Mouse (Mus musculus) layer of hippocampus, postnatal 14 days (tissue): ENCODE results near the gene Gm20481. TPM values are rescaled to one million over a fixed set of nuclear protein-coding genes. Genes with fewer than 3 reads are reported as not detected.

Experiments used
- total RNA-seq, 2 experiments: library from RNA; stranded (reverse); gene quantifications; 2 replicates each; pipeline ENCODE4 v1.2.3; 2021

The Gm20481 gene
- total RNA-seq, 2 experiments from 2014 or later, result not detected

Other genes with a start within 250 kb of the Gm20481 start
- 10 to 100 TPM; 11.6 to 14.0 TPM for gene C4b, start 226.0 kb upstream of the Gm20481 start, total RNA-seq
- not detected for gene Cyp21a1, start 165.4 kb upstream of the Gm20481 start, total RNA-seq
- 10 to 100 TPM; 59.6 to 62.9 TPM for gene Stk19, start 133.0 kb upstream of the Gm20481 start, total RNA-seq
- 10 to 100 TPM; 35.9 to 39.3 TPM for gene Dxo, start 132.9 kb upstream of the Gm20481 start, total RNA-seq
- 10 to 100 TPM; 70.8 to 76.4 TPM for gene Skiv2l, start 119.7 kb upstream of the Gm20481 start, total RNA-seq
- 10 to 100 TPM; 29.6 to 30.9 TPM for gene Nelfe, start 119.5 kb upstream of the Gm20481 start, total RNA-seq
- under 1 TPM in 1 of 2 experiments, not detected in 1; 0.23 TPM for gene Cfb, start 107.4 kb upstream of the Gm20481 start, total RNA-seq
- gene Zbtb12, start 90.4 kb upstream of the Gm20481 start, total RNA-seq, result 1 to 10 TPM; 6.4 to 8.1 TPM
- gene Gm20547, start 87.9 kb upstream of the Gm20481 start, total RNA-seq, result not detected
- gene C2, start 71.6 kb upstream of the Gm20481 start, total RNA-seq, result 1 to 10 TPM; 2.0 to 3.7 TPM
- gene Ehmt2, start 71.4 kb upstream of the Gm20481 start, total RNA-seq, result 100 to 1,000 TPM; 168 to 173 TPM
- under 1 TPM; 0.18 to 0.38 TPM for gene Slc44a4, start 55.4 kb upstream of the Gm20481 start, total RNA-seq
- 10 to 100 TPM; 31.9 to 32.9 TPM for gene Neu1, start 38.7 kb upstream of the Gm20481 start, total RNA-seq
- gene Hspa1b, start 10.7 kb upstream of the Gm20481 start, total RNA-seq, result 10 to 100 TPM; 12.5 TPM
- 10 to 100 TPM; 12.4 to 13.1 TPM for gene Hspa1a, start 2.2 kb downstream of the Gm20481 start, total RNA-seq
- gene Hspa1l, start 2.8 kb downstream of the Gm20481 start, total RNA-seq, result under 1 TPM; 0.38 to 0.44 TPM
- 10 to 100 TPM; 19.4 to 25.0 TPM for gene Lsm2, start 11.9 kb downstream of the Gm20481 start, total RNA-seq
- gene Vars, start 31.1 kb downstream of the Gm20481 start, total RNA-seq, result 10 to 100 TPM; 52.9 to 55.9 TPM
- under 1 TPM; 0.14 to 0.21 TPM for gene Vwa7, start 46.7 kb downstream of the Gm20481 start, total RNA-seq
- 1 to 10 TPM; 1.8 to 2.6 TPM for gene Sapcd1, start 58.1 kb downstream of the Gm20481 start, total RNA-seq
- gene Msh5, start 76.8 kb downstream of the Gm20481 start, total RNA-seq, result 1 to 10 TPM in 1 of 2 experiments, under 1 TPM in 1; 0.79 to 1.9 TPM
- gene Clic1, start 80.1 kb downstream of the Gm20481 start, total RNA-seq, result 10 to 100 TPM; 11.7 to 14.8 TPM
- 10 to 100 TPM; 26.4 to 33.1 TPM for gene Ddah2, start 89.1 kb downstream of the Gm20481 start, total RNA-seq
- gene Ly6g6c, start 95.5 kb downstream of the Gm20481 start, total RNA-seq, result not detected
- gene Mpig6b, start 96.3 kb downstream of the Gm20481 start, total RNA-seq, result not detected
- gene Ly6g6e, start 107.0 kb downstream of the Gm20481 start, total RNA-seq, result 1 to 10 TPM; 1.6 to 1.8 TPM
- 1 to 10 TPM; 1.2 to 2.6 TPM for gene Ly6g6d, start 108.2 kb downstream of the Gm20481 start, total RNA-seq
- gene Ly6g6f, start 115.7 kb downstream of the Gm20481 start, total RNA-seq, result not detected
- gene Abhd16a, start 119.4 kb downstream of the Gm20481 start, total RNA-seq, result 10 to 100 TPM; 88.8 to 93.0 TPM
- not detected for gene Ly6g5c, start 138.4 kb downstream of the Gm20481 start, total RNA-seq
- gene Ly6g5b, start 145.5 kb downstream of the Gm20481 start, total RNA-seq, result under 1 TPM; 0.67 to 0.74 TPM
- 10 to 100 TPM; 10.2 to 13.2 TPM for gene Gpank1, start 151.5 kb downstream of the Gm20481 start, total RNA-seq
- gene Csnk2b, start 152.1 kb downstream of the Gm20481 start, total RNA-seq, result 100 to 1,000 TPM; 174 to 179 TPM
- 10 to 100 TPM; 20.8 to 26.1 TPM for gene D17H6S53E, start 156.5 kb downstream of the Gm20481 start, total RNA-seq
- gene Apom, start 162.1 kb downstream of the Gm20481 start, total RNA-seq, result not detected
- 100 to 1,000 TPM; 289 TPM for gene Bag6, start 165.3 kb downstream of the Gm20481 start, total RNA-seq
- gene Prrc2a, start 195.0 kb downstream of the Gm20481 start, total RNA-seq, result 100 to 1,000 TPM; 305 to 314 TPM
- 10 to 100 TPM in 1 of 2 experiments, 1 to 10 TPM in 1; 9.9 to 10.4 TPM for gene Aif1, start 206.2 kb downstream of the Gm20481 start, total RNA-seq
- 10 to 100 TPM in 1 of 2 experiments, 1 to 10 TPM in 1; 8.2 to 12.1 TPM for gene Lst1, start 218.5 kb downstream of the Gm20481 start, total RNA-seq
- 1 to 10 TPM in 1 of 2 experiments, under 1 TPM in 1; 0.55 to 1.0 TPM for gene Ltb, start 224.5 kb downstream of the Gm20481 start, total RNA-seq
- gene Tnf, start 232.1 kb downstream of the Gm20481 start, total RNA-seq, result under 1 TPM in 1 of 2 experiments, not detected in 1; 0.31 TPM
- gene Lta, start 235.4 kb downstream of the Gm20481 start, total RNA-seq, result 1 to 10 TPM in 1 of 2 experiments, under 1 TPM in 1; 0.62 to 1.1 TPM